Comparison of ENCODE assay signal across 22 mouse cellular contexts in genomic region chr12:38593653-38594052, GRCm38 (mm10).
"Had no signal": no experiment of that assay in that cellular context is flagged by ENCODE, and none has a peak within 500 bp of the region (broad histone marks: within the 10 kb centered on the region; RNA-seq: fewer than 3 reads in every experiment).

No protein-coding gene starts in this region.

- H3K9me3 ChIP-seq: heart, embryonic 13.5 days; hindbrain, embryonic 10.5 days; hindbrain, embryonic 12.5 days; intestine, embryonic 15.5 days; limb, embryonic 10.5 days; limb, embryonic 12.5 days; liver, embryonic 13.5 days; liver, embryonic 15.5 days had no signal

- DNase-seq: gastrocnemius, adult 2 months; gastrocnemius, postnatal 10 days; gastrocnemius, postnatal 25 days; kidney, adult 18-20 months; kidney, adult 8-10 months; layer of hippocampus, adult 9-11 months; liver; liver, embryonic 13.5 days; liver, postnatal 0 days had no signal

- H3K4me3 ChIP-seq: gastrocnemius, adult 2 months; heart, embryonic 13.5 days; hindbrain, embryonic 10.5 days; hindbrain, embryonic 12.5 days; intestine, embryonic 15.5 days; left cerebral cortex, adult 2 months; limb, embryonic 10.5 days; limb, embryonic 12.5 days; liver, embryonic 13.5 days; liver, embryonic 15.5 days had no signal

- H3K9ac ChIP-seq: heart, embryonic 13.5 days; hindbrain, embryonic 12.5 days; hindbrain, embryonic 14.5 days; intestine, embryonic 15.5 days; limb, embryonic 12.5 days; liver, embryonic 13.5 days; liver, embryonic 15.5 days; liver, postnatal 0 days had no signal

- H3K4me1 ChIP-seq: intestine, embryonic 15.5 days; limb, embryonic 10.5 days; limb, embryonic 12.5 days; liver, embryonic 13.5 days; liver, embryonic 15.5 days had no signal

- ATAC-seq: hindbrain, embryonic 16.5 days; inflammation-experienced regulatory T-cells, adult 6 months; intestine, embryonic 15.5 days; intestine, postnatal 0 days; liver, postnatal 0 days had no signal

- H3K27ac ChIP-seq: heart, embryonic 13.5 days; hindbrain, embryonic 10.5 days; hindbrain, embryonic 12.5 days; hindbrain, embryonic 14.5 days; intestine, embryonic 15.5 days; left cerebral cortex, adult 2 months; limb, embryonic 10.5 days; limb, embryonic 12.5 days; liver, embryonic 13.5 days; liver, embryonic 15.5 days had no signal

- H3K36me3 ChIP-seq: heart, embryonic 13.5 days; hindbrain, embryonic 10.5 days; hindbrain, embryonic 12.5 days; intestine, embryonic 15.5 days; limb, embryonic 10.5 days; limb, embryonic 12.5 days; liver, embryonic 13.5 days; liver, embryonic 15.5 days had no signal

- H3K4me2 ChIP-seq: heart, embryonic 13.5 days; hindbrain, embryonic 12.5 days; hindbrain, embryonic 14.5 days; intestine, embryonic 15.5 days; limb, embryonic 12.5 days; liver, embryonic 11.5 days; liver, embryonic 13.5 days; liver, embryonic 15.5 days had no signal

- H3K27me3 ChIP-seq: heart, embryonic 13.5 days; hindbrain, embryonic 12.5 days; intestine, embryonic 15.5 days; limb, embryonic 12.5 days; liver, embryonic 13.5 days; liver, embryonic 15.5 days had no signal
